Mouse (Mus musculus): ENCODE results near the gene Utp3. TPM values are rescaled to one million over a fixed set of nuclear protein-coding genes. Genes with fewer than 3 reads are reported as not detected.

Gene Utp3
- polyA plus RNA-seq, 1 experiment from 2014 or later = 76.3 TPM

GRCm38 (mm10) chr5:88602030-88602429 is 47.8 kb downstream of the Utp3 start:
- no peaks in the 10 kb centered on the region for H3K36me3 ChIP-seq
- WGBS = 87% methylated on average over 2 of the region's 2 CpGs
- H3K4me2 ChIP-seq (replicated peaks) = no peak overlapping the region
- no peaks in the 10 kb centered on the region for H3K27me3 ChIP-seq
- no peaks in the 10 kb centered on the region for H3K9me3 ChIP-seq
- H3K4me3 ChIP-seq = no peak overlapping the region
- H3K9ac ChIP-seq = no peak overlapping the region
- no peak overlapping the region for H3K27ac ChIP-seq
- no peak for ATAC-seq (ENCODE audit: low FRiP score, low read depth)
- 0 out of 2 replicates have a peak, but pooled peaks cover 2% of the 10 kb centered on the region for H3K4me1 ChIP-seq

GRCm38 (mm10) chr5:88602713-88603112 is 48.5 kb downstream of the Utp3 start:
- Histone ChIP-seq H3K9me3 (no peaks in the 10 kb centered on the region), H3K4me2 (replicated peaks) (no peak overlapping the region), H3K27ac (no peak overlapping the region), H3K4me3 (no peak overlapping the region), H3K9ac (no peak overlapping the region), H3K36me3 (no peaks in the 10 kb centered on the region), H3K27me3 (no peaks in the 10 kb centered on the region), H3K4me1 (0 out of 2 replicates have a peak, but pooled peaks cover 2% of the 10 kb centered on the region)
- 74% methylated on average over 3 of the region's 3 CpGs for WGBS
- no peak for ATAC-seq (ENCODE audit: low FRiP score, low read depth)

- Histone ChIP-seq H3K4me1 (0 out of 2 replicates have a peak, but pooled peaks cover 2% of the 10 kb centered on the region), H3K36me3 (no peaks in the 10 kb centered on the region), H3K4me3 (no peak overlapping the region), H3K9me3 (no peaks in the 10 kb centered on the region), H3K27me3 (no peaks in the 10 kb centered on the region), H3K27ac (no peak overlapping the region), H3K9ac (no peak overlapping the region), H3K4me2 (replicated peaks) (no peak overlapping the region)
- 92% methylated on average over 3 of the region's 3 CpGs for WGBS
- ATAC-seq (ENCODE audit: low FRiP score, low read depth) = no peak
Observed at GRCm38 (mm10) chr5:88604046-88604445, 49.8 kb downstream of the Utp3 start.

GRCm38 (mm10) chr5:88604641-88605358 is 50.5 kb downstream of the Utp3 start:
- H3K4me2 ChIP-seq (replicated peaks) = no peak overlapping the region
- no peak overlapping the region for H3K27ac ChIP-seq
- 0 out of 2 replicates have a peak, but pooled peaks cover 2% of the 10 kb centered on the region for H3K4me1 ChIP-seq
- no peaks in the 10 kb centered on the region for H3K9me3 ChIP-seq
- ATAC-seq (ENCODE audit: low FRiP score, low read depth) = no peak
- H3K27me3 ChIP-seq = no peaks in the 10 kb centered on the region
- no peak overlapping the region for H3K9ac ChIP-seq
- WGBS = 90% methylated on average over 7 of the region's 7 CpGs
- H3K36me3 ChIP-seq = no peaks in the 10 kb centered on the region
- H3K4me3 ChIP-seq = no peak overlapping the region

Other genes starting within 250 kb of the Utp3 start
- gene Prol1, start 237.2 kb upstream of the Utp3 start, polyA plus RNA-seq (2015; fragmentation: Nextera tagmentation; extraction: Ambion mirVana) = not detected in 2 replicates
- gene Amtn, start 178.4 kb upstream of the Utp3 start, polyA plus RNA-seq (2015; fragmentation: Nextera tagmentation; extraction: Ambion mirVana) = 0.19 and 0.94 TPM in 2 replicates
- 2.9 and 3.5 TPM in 2 replicates for gene Ambn, start 98.5 kb upstream of the Utp3 start, polyA plus RNA-seq (2015; fragmentation: Nextera tagmentation; extraction: Ambion mirVana)
- 0.05 and 0.10 TPM in 2 replicates for gene Enam, start 66.5 kb upstream of the Utp3 start, polyA plus RNA-seq (2015; fragmentation: Nextera tagmentation; extraction: Ambion mirVana)
- gene Jchain, start 26.6 kb upstream of the Utp3 start, polyA plus RNA-seq (2015; fragmentation: Nextera tagmentation; extraction: Ambion mirVana) = 0.27 TPM in 1 of 2 replicates, not detected in the other
- 9.4 and 10.1 TPM in 2 replicates for gene Rufy3, start 10.6 kb downstream of the Utp3 start, polyA plus RNA-seq (2015; fragmentation: Nextera tagmentation; extraction: Ambion mirVana)
- gene Grsf1, start 121.7 kb downstream of the Utp3 start, polyA plus RNA-seq (2015; fragmentation: Nextera tagmentation; extraction: Ambion mirVana) = 53.0 and 54.8 TPM in 2 replicates
- 10.5 and 11.4 TPM in 2 replicates for gene Mob1b, start 166.4 kb downstream of the Utp3 start, polyA plus RNA-seq (2015; fragmentation: Nextera tagmentation; extraction: Ambion mirVana)
- gene Dck, start 210.5 kb downstream of the Utp3 start, polyA plus RNA-seq (2015; fragmentation: Nextera tagmentation; extraction: Ambion mirVana) = 46.5 TPM in 2 replicates

Data from limb, embryonic 13.5 days (tissue).